8 mouse cellular contexts compared by ENCODE assay signal in the genomic region with DNA sequence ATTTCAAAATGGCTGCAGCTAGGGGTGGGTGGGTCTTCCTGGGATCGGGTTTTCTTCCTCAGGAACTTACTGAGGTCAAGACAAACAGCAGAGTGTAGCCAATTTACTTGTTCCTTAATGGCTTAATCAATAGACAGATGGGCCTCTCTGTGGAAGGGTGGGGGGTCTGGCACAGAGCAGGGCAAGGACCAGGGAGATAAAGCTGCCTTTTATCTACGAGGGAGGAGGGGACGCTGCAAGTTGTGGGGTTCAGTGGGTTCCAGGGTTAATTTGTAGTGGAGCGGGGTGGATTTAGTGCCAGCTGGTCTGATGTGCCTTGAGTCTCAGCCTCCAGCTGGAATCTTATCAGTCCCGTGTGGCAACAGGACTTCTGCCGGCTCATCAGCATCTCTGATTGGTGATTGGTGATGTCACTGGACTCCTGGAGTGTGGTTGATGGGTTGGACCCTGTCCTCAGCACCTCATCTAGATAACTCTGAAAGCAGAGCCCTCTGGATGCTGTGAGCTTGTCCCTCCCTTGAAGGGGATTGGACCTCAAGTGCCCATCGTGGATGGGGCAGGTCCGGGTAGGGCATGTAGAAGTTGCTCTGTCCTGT.
DNase-seq lines count a peak whose midpoint lies in the region; ATAC-seq and TF ChIP-seq lines count a peak whose summit lies in the region.

No protein-coding gene starts in this region.

- no peak overlapping the region for H3K9ac ChIP-seq in kidney, postnatal 0 days (ENCODE audit: low read depth, low read length)
- H3K9ac ChIP-seq in embryonic facial prominence, embryonic 13.5 days: no peak overlapping the region
- no peak overlapping the region for H3K9ac ChIP-seq in intestine, embryonic 15.5 days
- no peak overlapping the region; the same call in 1 of the 2 replicates for H3K9ac ChIP-seq in midbrain, embryonic 15.5 days

- no peak for DNase-seq in kidney, postnatal 0 days (ENCODE audit: low spot score)
- DNase-seq in kidney, adult 18-20 months: no peak
- no peak for DNase-seq in thymus, postnatal 25 days
- DNase-seq in ovary, postnatal 14 days (ENCODE audit: low spot score): no peak
- DNase-seq in gastrocnemius, adult 18-20 months (ENCODE audit: low spot score): no peak

- H3K4me1 ChIP-seq in kidney, postnatal 0 days (replicated peaks; ENCODE audit: insufficient read depth, low read length): 0 out of 2 replicates have a peak, but pooled peaks cover 9% of the 10 kb centered on the region
- peaks cover 38% of the 10 kb centered on the region for H3K4me1 ChIP-seq in embryonic facial prominence, embryonic 13.5 days
- H3K4me1 ChIP-seq in intestine, embryonic 15.5 days (replicated peaks): peaks cover 38% of the 10 kb centered on the region
- H3K4me1 ChIP-seq in midbrain, embryonic 15.5 days: peaks cover 64% of the 10 kb centered on the region

- no peak for TF ChIP-seq CTCF in kidney, postnatal 0 days (IDR thresholded peaks at IDR 0.05; ENCODE audit: low read depth)

- H3K4me3 ChIP-seq in kidney, postnatal 0 days (replicated peaks; ENCODE audit: low read depth, low read length): no peak overlapping the region
- no peak overlapping the region for H3K4me3 ChIP-seq in embryonic facial prominence, embryonic 13.5 days
- H3K4me3 ChIP-seq in intestine, embryonic 15.5 days (replicated peaks): no peak overlapping the region
- H3K4me3 ChIP-seq in midbrain, embryonic 15.5 days: no peak overlapping the region

- WGBS in kidney, postnatal 0 days: 64% methylated on average over 8 of the region's 8 CpGs
- 52% methylated on average over 8 of the region's 8 CpGs for WGBS in embryonic facial prominence, embryonic 13.5 days
- WGBS in intestine, embryonic 15.5 days: 48% methylated on average over 8 of the region's 8 CpGs
- 30% methylated on average over 8 of the region's 8 CpGs for WGBS in midbrain, embryonic 15.5 days

- no peak overlapping the region for H3K4me2 ChIP-seq in kidney, postnatal 0 days (ENCODE audit: low read length)
- no peak overlapping the region for H3K4me2 ChIP-seq in embryonic facial prominence, embryonic 13.5 days
- 0 out of 2 replicates have a peak overlapping the region, but pooled peaks have one; percentile 17 for H3K4me2 ChIP-seq in intestine, embryonic 15.5 days (replicated peaks)
- H3K4me2 ChIP-seq in midbrain, embryonic 15.5 days: peak overlapping the region; percentile 43

- H3K9me3 ChIP-seq in kidney, postnatal 0 days (replicated peaks; ENCODE audit: low read length): no peaks in the 10 kb centered on the region
- no peaks in the 10 kb centered on the region for H3K9me3 ChIP-seq in embryonic facial prominence, embryonic 13.5 days
- H3K9me3 ChIP-seq in intestine, embryonic 15.5 days: no peaks in the 10 kb centered on the region
- no peaks in the 10 kb centered on the region for H3K9me3 ChIP-seq in midbrain, embryonic 15.5 days

- no peaks in the 10 kb centered on the region for H3K27me3 ChIP-seq in kidney, postnatal 0 days (ENCODE audit: insufficient read depth, low read length)
- H3K27me3 ChIP-seq in embryonic facial prominence, embryonic 13.5 days: no peaks in the 10 kb centered on the region
- no peaks in the 10 kb centered on the region for H3K27me3 ChIP-seq in intestine, embryonic 15.5 days (replicated peaks)
- H3K27me3 ChIP-seq in midbrain, embryonic 15.5 days (replicated peaks): no peaks in the 10 kb centered on the region

- no peak overlapping the region for H3K27ac ChIP-seq in kidney, postnatal 0 days
- H3K27ac ChIP-seq in embryonic facial prominence, embryonic 13.5 days: peak overlapping the region; percentile 55
- H3K27ac ChIP-seq in intestine, embryonic 15.5 days: peak overlapping the region; percentile 29; the same call in 1 of the 2 replicates
- peak overlapping the region; percentile 88 for H3K27ac ChIP-seq in midbrain, embryonic 15.5 days

- 0 out of 2 replicates have a peak, but pooled peaks have one; percentile 11 for ATAC-seq in kidney, postnatal 0 days (replicated peaks; ENCODE audit: low FRiP score, low read depth)
- no peak for ATAC-seq in embryonic facial prominence, embryonic 13.5 days (ENCODE audit: insufficient number of reproducible peaks, insufficient read depth, low FRiP score, low TSS enrichment, low read depth)
- ATAC-seq in intestine, embryonic 15.5 days: peak; percentile 61
- ATAC-seq in midbrain, embryonic 15.5 days (replicated peaks): peak; percentile 8

- no peaks in the 10 kb centered on the region for H3K36me3 ChIP-seq in kidney, postnatal 0 days (ENCODE audit: insufficient read depth, low read length)
- peaks cover 7% of the 10 kb centered on the region; the same call in 1 of the 2 replicates for H3K36me3 ChIP-seq in embryonic facial prominence, embryonic 13.5 days
- peaks cover 6% of the 10 kb centered on the region; the same call in 1 of the 2 replicates for H3K36me3 ChIP-seq in intestine, embryonic 15.5 days
- H3K36me3 ChIP-seq in midbrain, embryonic 15.5 days (replicated peaks): no peaks in the 10 kb centered on the region

Comparison
In these comparisons a context has a peak if more than half of its experiments do, and no peak if none do; other contexts are left out.
1. H3K4me2 ChIP-seq: peak in intestine, embryonic 15.5 days (single experiment) and midbrain, embryonic 15.5 days (single experiment); none in kidney, postnatal 0 days (single experiment) and embryonic facial prominence, embryonic 13.5 days (single experiment).